Mouse (Mus musculus) heart, postnatal 0 days (tissue): Measurements from ENCODE around the gene Magi2. TPM values are rescaled to one million over a fixed set of nuclear protein-coding genes. Genes with fewer than 3 reads are reported as not detected.

Experiments used
- ATAC-seq: fragments of 200-750 bp; cut with Nextera tagmentation; 2 replicates; pipeline ENCODE4 v1.8.0; 2017; ENCODE audit warnings: low read depth, moderate number of reproducible peaks, moderate library complexity; ENCODE audit not compliant: insufficient read depth
- DNase-seq: peaks from one replicate; pipeline ENCODE4 v3.0.0-alpha.2; 2016; ENCODE audit warnings: low spot score
- H3K27ac ChIP-seq: fragments of 300-500 bp; sonication (generic); 2 replicates; pipeline ENCODE4 v1.5.1; 2014; ENCODE audit warnings: low read depth, mild to moderate bottlenecking
- H3K27me3 ChIP-seq: fragments of 300-500 bp; sonication (generic); 2 replicates; pipeline ENCODE4 v1.6.1; 2014; ENCODE audit warnings: low read length, mixed read lengths; ENCODE audit not compliant: control insufficient read depth, insufficient read depth
- H3K36me3 ChIP-seq: fragments of 300-500 bp; sonication (generic); replicated peaks from 2 replicates; pipeline ENCODE4 v1.6.1; 2014; ENCODE audit warnings: low read length, mixed read lengths; ENCODE audit not compliant: control insufficient read depth, insufficient read depth
- H3K4me1 ChIP-seq: fragments of 300-500 bp; sonication (generic); 2 replicates; pipeline ENCODE4 v1.6.1; 2014; ENCODE audit warnings: antibody characterized with exemption; ENCODE audit not compliant: control insufficient read depth, insufficient read depth
- H3K4me2 ChIP-seq: fragments of 300-500 bp; sonication (generic); 2 replicates; pipeline ENCODE4 v1.6.1; 2014; ENCODE audit warnings: low read depth, mild to moderate bottlenecking, low read length, moderate library complexity
- H3K4me3 ChIP-seq: fragments of 300-500 bp; sonication (generic); 2 replicates; pipeline ENCODE4 v1.5.1; 2014; ENCODE audit warnings: low read depth, low read length
- H3K9ac ChIP-seq: fragments of 300-500 bp; sonication (generic); replicated peaks from 2 replicates; pipeline ENCODE4 v1.6.1; 2014; ENCODE audit warnings: low read depth, low read length, mixed read lengths
- H3K9me3 ChIP-seq: fragments of 300-500 bp; sonication (generic); replicated peaks from 2 replicates; pipeline ENCODE4 v1.6.1; 2016; ENCODE audit warnings: low read length; ENCODE audit not compliant: control insufficient read depth
- CTCF ChIP-seq: IDR thresholded peaks from 2 replicates; pipeline ENCODE4 v1.5.1; 2016; ENCODE audit warnings: antibody characterized with exemption, control low read depth, low read depth
- EP300 ChIP-seq: IDR thresholded peaks from 2 replicates; pipeline ENCODE4 v1.6.1; 2016; ENCODE audit warnings: antibody characterized with exemption, low read depth
- WGBS: fragments of 180-500 bp; shearing (Covaris S2); extraction: QIAGEN DNeasy Blood & Tissue Kit; methylation state at CpG from one replicate; pipeline ENCODE4 v1.1.7; 2014; 5-methylcytosine and 5-hydroxymethylcytosine counted together
- polyA plus RNA-seq: library from polyadenylated mRNA; unstranded; fragments of >200 nt; fragmentation: Nextera tagmentation; extraction: Ambion mirVana; gene quantifications from 2 replicates; pipeline ENCODE4 v1.2.1, GENCODE M21; 2015
- total RNA-seq: library from RNA; depleted of rRNA; stranded (reverse); fragments of >200 nt; gene quantifications from 2 replicates; pipeline ENCODE4 v1.2.3, GENCODE M21; 2014; ENCODE audit warnings: low replicate concordance

Gene Magi2
- total and polyA plus RNA-seq, 2 experiments from 2014 or later: 1.7 to 9.5 TPM

DNA sequence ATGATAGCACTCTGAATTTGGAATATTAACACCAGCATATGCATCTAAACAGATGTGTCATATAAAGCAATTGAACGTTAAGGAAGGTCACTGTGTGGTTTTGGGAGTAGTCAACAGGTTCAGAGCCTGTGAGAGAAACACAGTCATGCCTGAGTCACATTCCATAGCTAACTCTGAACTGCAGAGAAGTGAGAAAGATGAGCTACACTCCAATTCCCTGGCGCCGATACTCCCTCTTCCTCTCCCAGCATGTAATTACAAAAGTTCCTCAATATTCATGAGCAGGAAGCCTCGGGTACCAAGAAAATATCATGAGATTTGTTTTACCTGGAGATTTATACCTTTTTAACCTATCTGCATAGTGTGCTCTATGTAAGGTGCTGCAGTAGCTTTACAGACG, 380.9 kb downstream of the Magi2 start:
- H3K9me3 ChIP-seq: no peaks in the 10 kb centered on the region
- H3K9ac ChIP-seq: no peak overlapping the region
- 48% methylated on average over 5 of the region's 5 CpGs for WGBS
- no peak for TF ChIP-seq EP300
- TF ChIP-seq CTCF: no peak
- H3K27ac ChIP-seq: no peak overlapping the region
- ATAC-seq (no peak), DNase-seq (no peak)
- H3K36me3 ChIP-seq: no peaks in the 10 kb centered on the region
- no peaks in the 10 kb centered on the region for H3K4me1 ChIP-seq
- H3K27me3 ChIP-seq: no peaks in the 10 kb centered on the region
- no peak overlapping the region for H3K4me3 ChIP-seq
- H3K4me2 ChIP-seq: no peak overlapping the region

DNA sequence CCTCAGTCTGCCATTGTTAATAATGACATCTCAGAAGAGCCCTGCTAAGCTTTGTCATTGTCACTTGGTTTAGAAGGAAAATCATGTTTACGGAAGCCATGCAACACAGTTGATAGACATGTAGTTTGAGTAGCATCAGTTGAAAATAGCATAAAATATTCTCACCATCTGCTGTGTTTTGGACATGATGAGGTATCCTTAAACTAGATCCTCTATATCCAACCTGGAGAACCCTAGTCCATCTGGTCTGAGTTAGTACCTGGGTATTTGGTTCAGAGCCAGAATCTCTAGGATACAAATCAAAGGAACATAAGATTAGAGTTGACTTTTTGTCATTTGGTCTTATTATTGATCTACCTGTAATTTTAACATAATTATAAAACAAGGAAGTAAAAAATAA, 385.0 kb downstream of the Magi2 start:
- no peak overlapping the region for H3K4me3 ChIP-seq
- no peaks in the 10 kb centered on the region for H3K4me1 ChIP-seq
- no peak overlapping the region for H3K27ac ChIP-seq
- DNase-seq (no peak), ATAC-seq (no peak)
- no peaks in the 10 kb centered on the region for H3K36me3 ChIP-seq
- WGBS: 87% methylated on average over 1 of the region's 1 CpGs
- H3K27me3 ChIP-seq: no peaks in the 10 kb centered on the region
- no peak overlapping the region for H3K9ac ChIP-seq
- TF ChIP-seq CTCF: no peak
- no peak for TF ChIP-seq EP300
- H3K4me2 ChIP-seq: no peak overlapping the region
- no peaks in the 10 kb centered on the region for H3K9me3 ChIP-seq

DNA sequence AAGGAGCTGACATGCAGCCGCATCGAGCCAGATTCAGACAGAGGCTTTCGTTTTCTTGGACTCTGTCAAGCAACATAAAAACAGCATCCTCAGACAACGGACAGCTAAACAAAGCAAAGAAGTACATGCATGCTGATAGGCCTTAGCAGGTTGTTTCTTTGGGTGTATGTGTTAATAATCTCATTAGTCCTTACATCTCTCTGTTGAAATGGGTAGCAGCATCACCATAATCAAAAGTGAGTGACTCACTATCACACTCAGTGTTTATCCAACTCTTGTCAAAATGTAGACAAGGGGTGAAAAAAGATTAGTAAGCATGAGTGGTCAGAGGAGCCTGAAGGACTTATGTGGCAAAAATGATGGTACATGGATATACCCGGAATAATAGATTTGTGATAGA, 394.8 kb downstream of the Magi2 start:
- WGBS: 74% methylated on average over 5 of the region's 5 CpGs
- Histone ChIP-seq H3K4me1 (no peaks in the 10 kb centered on the region), H3K4me3 (no peak overlapping the region), H3K27me3 (no peaks in the 10 kb centered on the region), H3K36me3 (no peaks in the 10 kb centered on the region), H3K4me2 (no peak overlapping the region), H3K27ac (no peak overlapping the region), H3K9me3 (no peaks in the 10 kb centered on the region), H3K9ac (no peak overlapping the region)
- TF ChIP-seq EP300: no peak
- no peak for TF ChIP-seq CTCF
- no peak for DNase-seq
- no peak for ATAC-seq

DNA sequence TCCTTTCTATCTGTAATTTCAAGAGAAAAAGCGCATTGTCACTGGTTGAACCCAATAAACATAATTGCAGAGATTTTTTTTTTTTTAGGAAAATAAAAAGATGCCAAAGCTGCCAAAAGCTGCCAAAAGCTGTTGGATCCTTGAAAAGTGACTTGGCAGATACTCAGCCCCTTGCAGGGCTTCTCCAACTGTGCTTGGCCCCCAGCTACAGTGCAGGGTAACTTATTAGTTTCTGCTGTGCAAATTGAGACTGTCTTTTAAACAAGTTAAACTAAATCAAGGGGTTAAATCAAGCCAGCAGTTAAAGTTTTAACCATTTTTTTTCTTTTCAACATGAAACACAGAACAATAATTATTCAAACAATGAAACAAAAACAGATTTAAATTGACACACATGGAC, 407.1 kb downstream of the Magi2 start:
- H3K27ac ChIP-seq: no peak overlapping the region
- H3K4me2 ChIP-seq: no peak overlapping the region
- H3K27me3 ChIP-seq: no peaks in the 10 kb centered on the region
- DNase-seq (no peak), ATAC-seq (no peak)
- TF ChIP-seq EP300: no peak
- TF ChIP-seq CTCF: no peak
- no peaks in the 10 kb centered on the region for H3K36me3 ChIP-seq
- no peaks in the 10 kb centered on the region for H3K4me1 ChIP-seq
- H3K9me3 ChIP-seq: no peaks in the 10 kb centered on the region
- H3K4me3 ChIP-seq: no peak overlapping the region
- H3K9ac ChIP-seq: no peak overlapping the region
- WGBS: 92% methylated on average over 1 of the region's 1 CpGs

DNA sequence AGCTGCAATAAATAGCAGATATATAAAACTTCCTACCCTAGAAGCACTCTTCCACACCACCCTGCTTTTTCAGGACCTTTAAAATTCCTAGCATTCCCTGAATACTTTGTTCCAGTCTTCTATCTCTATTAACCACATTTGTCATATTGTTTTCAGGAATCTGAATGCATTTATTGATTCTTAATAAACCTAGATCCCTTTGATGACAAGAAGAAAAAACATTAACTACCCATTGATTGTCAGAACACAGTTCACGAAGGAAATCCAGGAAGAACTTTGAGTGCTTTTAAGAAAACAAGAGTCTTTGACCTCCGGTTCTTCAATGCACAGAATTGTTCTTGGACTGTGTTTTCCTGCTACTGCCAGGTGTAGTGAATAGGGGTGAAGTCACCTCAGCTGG, 411.0 kb downstream of the Magi2 start:
- Histone ChIP-seq H3K9me3 (no peaks in the 10 kb centered on the region), H3K4me1 (no peaks in the 10 kb centered on the region), H3K9ac (no peak overlapping the region), H3K36me3 (no peaks in the 10 kb centered on the region), H3K27ac (no peak overlapping the region), H3K4me2 (no peak overlapping the region), H3K27me3 (no peaks in the 10 kb centered on the region), H3K4me3 (no peak overlapping the region)
- ATAC-seq (no peak), DNase-seq (no peak)
- TF ChIP-seq CTCF (no peak), EP300 (no peak)
- 62% methylated on average over 2 of the region's 2 CpGs for WGBS

DNA sequence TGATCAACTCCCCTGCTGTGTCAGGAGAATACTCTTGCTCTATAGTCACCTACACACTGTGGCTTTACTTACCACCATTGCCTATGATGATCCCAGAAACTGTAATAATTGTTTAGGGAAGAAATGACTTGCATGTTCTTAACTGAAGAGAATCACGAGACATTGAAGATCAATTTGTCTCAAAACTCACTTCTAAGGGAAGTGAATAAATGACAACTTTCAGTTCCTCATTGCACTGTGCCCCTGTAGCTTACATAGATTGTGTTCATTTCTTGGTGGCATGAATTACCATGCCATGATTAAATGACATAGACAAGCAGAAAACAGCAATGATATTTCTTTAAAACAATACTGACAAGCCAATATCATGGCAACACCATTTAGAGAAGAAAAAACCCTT, 429.1 kb downstream of the Magi2 start:
- 57% methylated on average over 1 of the region's 1 CpGs for WGBS
- Histone ChIP-seq H3K4me1 (no peaks in the 10 kb centered on the region), H3K4me3 (no peak overlapping the region), H3K9ac (no peak overlapping the region), H3K4me2 (no peak overlapping the region), H3K27ac (no peak overlapping the region), H3K27me3 (no peaks in the 10 kb centered on the region), H3K36me3 (no peaks in the 10 kb centered on the region), H3K9me3 (no peaks in the 10 kb centered on the region)
- no peak for DNase-seq
- ATAC-seq: no peak
- TF ChIP-seq EP300 (no peak), CTCF (no peak)
